Mouse (Mus musculus) spleen, adult 2 months (tissue): Measurements from ENCODE around the gene Opa1.

Experiments used
- CTCF ChIP-seq: fragments of 200-500 bp; IDR thresholded peaks from 2 replicates; pipeline ENCODE4 v1.5.1; 2011; ENCODE audit warnings: mild to moderate bottlenecking, inconsistent platforms; ENCODE audit not compliant: insufficient read depth, insufficient read length, insufficient replicate concordance; ENCODE audit errors: extremely low read depth
- POLR2A ChIP-seq: fragments of 200-500 bp; IDR thresholded peaks from 2 replicates; pipeline ENCODE4 v1.6.1; 2011; ENCODE audit warnings: low read depth, low read length, inconsistent platforms

GRCm38 (mm10) chr16:29592171-29592570 lies 13.0 kb downstream of the Opa1 start:
- TF ChIP-seq CTCF (no peak), POLR2A (no peak)
